Mouse (Mus musculus) activated CD4-positive, CD25-positive, alpha-beta regulatory T cell, adult 4 months (primary cell): Measurements from ENCODE around the gene Sorcs2. TPM values are rescaled to one million over a fixed set of nuclear protein-coding genes. Genes with fewer than 3 reads are reported as not detected.
"Not testable (repeated sequence)": the region's sequence is repeated elsewhere in the genome, so short reads cannot be mapped to it uniquely, and the experiment has no call there.

Experiments used
- ATAC-seq: one replicate; pipeline ENCODE4 v1.8.0; 2017
- polyA plus RNA-seq, 2 experiments: library from polyadenylated mRNA; unstranded; fragments of 100-300 nt; shearing (Covaris generic); gene quantifications; one replicate each; pipeline ENCODE4 v1.2.1; 2017

Gene Sorcs2
- polyA plus RNA-seq, 2 experiments from 2014 or later: 3.2 to 3.5 TPM

DNA sequence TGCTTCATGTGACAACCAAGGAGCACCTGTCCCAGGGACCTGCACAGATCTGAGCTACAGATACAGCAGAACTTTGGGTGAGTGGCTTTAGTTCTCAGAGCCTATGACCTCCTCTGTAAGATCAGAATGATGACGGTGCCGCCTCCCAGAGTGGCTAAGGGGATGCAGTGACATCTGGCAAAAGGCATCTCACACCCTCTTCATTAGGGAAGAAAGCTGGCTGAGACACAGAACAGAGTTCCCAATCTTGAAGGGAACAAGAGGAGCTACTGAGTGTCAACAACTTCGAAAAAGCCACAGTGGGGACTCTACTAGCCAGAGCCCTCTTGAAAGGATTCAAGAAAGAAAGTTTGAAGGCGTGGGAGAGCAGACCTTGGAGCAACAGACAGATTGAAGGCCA lies 100.7 kb downstream of the Sorcs2 start:
- no peak for ATAC-seq

DNA sequence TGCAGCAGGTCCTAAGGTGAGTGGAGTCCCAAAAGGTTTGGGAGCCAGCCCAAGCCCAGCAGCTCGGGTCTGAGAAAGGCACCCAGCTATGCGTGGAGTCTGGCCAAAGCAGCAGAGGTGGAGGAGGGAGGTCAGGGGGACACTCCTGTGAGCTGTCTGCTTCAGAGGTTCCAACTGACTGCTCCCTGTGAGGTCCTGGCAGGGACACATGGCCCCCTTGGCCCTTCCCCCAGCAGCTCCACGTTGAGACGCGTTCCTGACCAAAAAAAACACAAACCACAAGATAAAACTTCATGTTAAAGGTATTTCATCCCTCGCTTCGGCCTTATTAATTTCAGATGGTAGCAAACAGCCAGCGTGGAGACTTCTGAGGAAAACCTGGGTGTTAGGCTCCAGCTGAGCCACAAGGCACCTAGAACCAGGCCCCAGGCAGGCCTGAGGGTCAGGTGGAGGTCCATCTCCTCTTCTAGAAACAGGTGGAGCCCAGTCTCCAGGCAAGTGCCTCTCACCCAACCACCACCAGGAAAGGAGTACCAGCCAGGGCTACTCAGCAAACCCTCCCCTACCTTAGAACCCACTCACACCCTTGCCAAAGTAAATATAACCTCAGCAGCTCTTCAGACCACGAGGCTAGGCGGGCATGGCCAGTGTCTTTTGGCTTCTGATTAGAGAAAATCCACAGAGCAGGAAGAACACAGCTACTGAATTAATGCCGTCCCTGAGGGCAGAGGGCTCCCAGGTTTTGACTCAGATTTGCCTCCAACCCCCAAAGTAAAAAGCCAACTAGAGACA lies 104.6 kb downstream of the Sorcs2 start:
- ATAC-seq: no peak

DNA sequence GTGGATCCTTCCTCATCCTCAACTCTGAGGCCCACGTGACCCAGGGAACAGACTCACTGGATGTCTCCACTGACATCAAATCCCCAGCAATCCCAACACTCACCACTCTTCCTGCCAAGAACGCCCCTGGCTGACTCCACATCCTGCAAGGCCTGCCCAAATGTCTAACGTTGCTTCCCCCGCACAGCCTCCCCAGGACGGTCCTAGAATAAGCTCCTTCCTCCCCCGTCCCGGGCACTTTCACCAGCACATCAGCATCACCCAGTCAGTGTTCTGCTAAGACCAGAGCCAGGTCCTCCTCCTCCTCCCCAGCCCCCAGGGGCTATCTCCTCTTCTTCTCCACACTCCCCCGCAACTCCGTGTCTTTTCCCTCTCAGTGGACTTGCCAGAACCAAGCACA lies 105.6 kb downstream of the Sorcs2 start:
- no peak for ATAC-seq

DNA sequence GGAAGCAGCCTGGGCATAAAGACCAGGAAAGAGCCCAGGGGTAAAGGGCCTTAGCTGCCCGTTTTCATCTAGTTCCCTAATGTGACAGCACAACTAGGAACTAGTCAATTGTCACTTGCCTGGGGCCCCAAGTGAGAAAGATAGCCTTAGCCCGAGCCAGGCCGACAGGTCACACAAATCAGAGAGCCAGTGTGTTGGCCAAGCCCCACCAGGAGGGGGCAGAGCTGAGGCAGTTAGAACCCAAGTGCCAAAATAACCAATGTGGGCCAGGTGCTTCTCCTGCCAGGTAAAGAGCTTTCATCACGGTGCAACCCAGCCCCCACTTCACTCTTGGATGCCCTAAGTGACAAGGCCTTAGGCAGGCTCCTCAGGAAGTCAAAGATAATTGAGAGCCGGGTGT lies 106.7 kb downstream of the Sorcs2 start:
- no peak for ATAC-seq

DNA sequence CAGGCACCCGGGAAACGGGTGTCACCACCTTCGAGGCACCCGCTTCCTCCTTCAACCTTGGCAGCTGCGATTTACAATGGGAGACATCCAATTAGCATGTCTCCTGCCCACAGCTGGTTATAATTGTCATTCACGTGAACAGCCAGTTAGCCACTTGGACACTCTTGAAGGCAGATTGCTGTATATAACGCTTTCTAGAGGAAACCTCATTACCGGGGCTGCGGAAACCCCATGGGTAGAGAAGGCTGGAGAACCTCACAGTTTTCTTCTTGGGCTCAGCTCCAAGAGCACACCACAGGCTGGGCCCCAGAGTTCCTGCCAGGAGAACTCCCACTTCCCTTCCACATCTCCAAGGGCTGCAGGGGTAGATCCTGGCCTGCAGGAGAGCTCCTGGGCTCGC lies 112.5 kb downstream of the Sorcs2 start:
- no peak for ATAC-seq

DNA sequence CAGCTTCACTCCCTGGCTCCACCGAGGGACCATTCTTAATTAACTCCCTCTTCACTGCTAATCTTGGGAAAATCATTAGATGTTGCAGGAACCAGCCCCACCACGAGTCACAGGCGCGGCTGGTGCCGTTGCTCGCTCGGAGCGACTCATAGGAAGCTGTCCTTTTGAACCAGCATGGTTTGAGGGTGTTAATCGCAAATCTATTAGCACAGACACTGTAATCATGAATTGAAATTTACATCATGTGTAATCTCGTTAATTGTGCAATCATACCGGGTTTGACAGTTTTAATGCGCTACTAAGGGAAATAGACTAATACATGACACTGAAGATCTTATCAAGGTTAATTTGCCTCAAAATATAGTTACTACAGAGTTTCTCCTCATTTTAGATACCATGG lies 118.0 kb downstream of the Sorcs2 start:
- ATAC-seq: no peak

DNA sequence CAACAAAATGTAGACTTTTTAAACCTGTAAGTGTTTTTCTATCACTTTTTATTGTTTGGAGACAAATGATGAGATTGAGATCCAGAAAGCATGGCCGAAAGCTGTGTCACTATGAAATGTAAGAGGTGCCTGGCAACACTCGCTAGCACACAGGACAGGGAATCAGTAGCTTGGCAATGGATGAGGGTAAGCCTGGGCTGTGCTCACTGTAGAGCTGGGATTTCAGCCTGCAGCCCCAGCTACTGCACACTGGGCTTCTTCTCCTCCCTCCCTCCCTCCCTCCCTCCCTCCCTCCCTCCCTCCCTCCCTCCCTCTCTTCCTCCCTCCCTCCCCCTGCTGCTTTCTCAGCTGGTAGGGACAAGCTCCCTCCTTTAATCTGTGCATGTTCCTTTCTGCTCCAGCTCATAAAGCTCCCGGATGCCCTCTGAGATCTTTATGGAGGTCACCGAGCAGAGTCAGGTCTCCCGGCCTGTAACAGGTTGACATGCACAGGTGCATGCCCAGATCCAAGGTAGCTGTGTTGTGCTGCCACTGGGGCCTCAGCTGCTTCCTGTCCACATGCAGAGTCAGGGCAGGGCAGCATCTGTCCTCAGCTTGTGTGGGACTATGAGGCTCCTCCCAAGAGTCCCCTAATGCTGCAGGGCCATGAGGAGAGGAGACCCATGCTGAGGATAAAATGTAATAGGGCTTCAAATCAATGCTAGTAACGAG lies 123.1 kb downstream of the Sorcs2 start:
- no peak for ATAC-seq

DNA sequence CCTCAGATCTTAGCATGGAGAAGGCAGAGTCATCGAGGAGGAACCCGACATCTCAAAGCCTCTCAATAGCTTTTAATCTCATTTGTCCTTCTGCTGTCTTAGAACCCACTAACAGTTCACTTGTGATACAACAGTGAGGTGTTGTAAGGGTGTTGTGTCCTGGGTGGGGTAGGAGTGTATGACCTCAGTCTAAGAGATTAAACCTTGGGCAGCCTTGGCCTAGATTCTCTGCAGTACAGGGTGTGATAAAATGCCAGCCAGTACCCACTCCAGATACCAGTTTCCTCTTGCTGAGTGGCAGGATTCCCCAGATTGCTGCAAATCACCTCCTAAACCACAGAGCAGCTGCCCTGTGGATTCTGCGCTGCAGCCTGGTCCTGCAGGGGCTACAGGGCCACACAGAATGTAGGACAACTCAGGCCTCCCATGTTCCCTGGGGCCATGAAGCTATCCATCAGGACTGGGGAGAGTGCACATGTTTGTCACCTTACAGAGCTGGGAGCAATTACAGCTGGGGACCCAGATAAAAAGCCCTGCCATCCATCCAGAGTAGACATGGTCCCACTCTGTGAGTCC lies 130.7 kb downstream of the Sorcs2 start:
- no peak for ATAC-seq

DNA sequence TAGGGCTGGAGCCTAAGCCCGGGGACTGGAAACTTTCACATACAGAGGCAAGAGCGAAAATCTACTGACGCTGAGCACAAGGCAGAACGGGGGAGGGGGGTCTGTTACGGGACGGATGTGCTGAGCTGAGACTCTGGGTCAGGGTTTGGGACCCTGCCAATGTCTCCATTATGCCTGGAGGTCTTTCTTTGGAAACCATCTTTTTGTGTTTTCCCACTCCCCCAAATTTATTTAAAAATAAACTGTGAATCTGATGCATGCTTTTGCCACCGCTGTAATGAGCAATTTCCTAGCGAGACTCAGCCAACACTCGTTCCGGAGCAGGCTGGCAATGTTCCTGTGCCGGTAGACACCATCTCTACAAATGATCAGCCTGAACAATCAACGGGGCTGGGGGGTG lies 137.1 kb downstream of the Sorcs2 start:
- ATAC-seq: no peak

DNA sequence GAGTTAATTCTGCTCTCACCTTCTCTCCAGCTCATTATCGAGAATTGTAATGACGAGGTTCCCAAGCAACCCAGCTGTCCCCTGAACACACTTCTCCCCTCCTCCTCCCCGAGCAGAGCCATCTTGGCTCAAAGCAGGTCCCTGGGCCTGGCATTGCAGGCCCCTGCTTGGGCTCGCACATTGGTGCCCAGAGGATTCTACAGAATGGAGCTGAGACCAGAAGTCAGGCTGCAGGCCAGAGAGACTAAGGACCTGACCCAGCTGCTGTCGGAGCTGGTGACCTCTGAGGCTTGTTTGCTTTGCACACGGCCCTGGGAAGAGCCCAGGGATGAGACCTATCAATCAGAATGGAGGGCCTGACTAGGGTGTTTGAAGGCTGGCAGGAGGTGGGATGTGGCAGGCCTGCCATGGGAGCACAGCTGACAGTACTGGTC lies 138.2 kb downstream of the Sorcs2 start:
- no peak for ATAC-seq

DNA sequence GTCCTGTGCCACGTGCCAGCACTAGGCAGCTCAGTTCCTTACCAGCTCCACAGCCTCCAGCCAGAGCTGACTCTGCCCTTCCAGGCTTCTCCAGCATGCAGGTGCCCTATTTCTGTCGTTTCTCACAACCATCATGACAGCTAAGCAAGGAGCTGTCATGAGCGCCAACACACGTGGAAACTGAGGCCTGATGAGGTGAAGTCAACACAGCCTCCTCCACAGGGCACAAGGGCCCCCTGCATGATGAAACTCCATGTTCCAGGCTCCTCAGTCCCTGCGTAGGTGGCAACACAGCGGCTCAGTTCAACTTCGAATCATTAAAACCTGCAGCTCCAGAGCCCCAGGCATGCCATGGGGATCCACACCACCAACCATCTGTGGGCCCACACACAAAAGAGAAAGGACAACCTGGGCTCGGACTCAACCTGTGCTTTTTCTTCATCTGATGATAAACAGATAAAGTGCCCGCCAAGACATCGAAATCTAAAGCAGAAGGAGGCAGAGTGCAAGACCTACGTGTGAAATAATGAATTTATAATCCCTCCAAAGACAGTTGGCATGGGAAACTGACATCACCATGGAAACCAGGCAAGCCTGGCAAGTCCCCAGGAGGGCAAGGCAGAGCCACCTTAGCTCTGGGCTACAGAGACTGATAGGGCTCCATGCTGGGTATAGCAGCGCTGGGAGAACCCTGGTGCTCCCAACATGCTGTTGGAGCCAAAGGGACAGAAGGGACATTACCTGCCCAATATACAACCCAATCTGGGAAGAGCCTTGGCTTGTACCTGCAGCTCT lies 139.4 kb downstream of the Sorcs2 start:
- no peak for ATAC-seq

DNA sequence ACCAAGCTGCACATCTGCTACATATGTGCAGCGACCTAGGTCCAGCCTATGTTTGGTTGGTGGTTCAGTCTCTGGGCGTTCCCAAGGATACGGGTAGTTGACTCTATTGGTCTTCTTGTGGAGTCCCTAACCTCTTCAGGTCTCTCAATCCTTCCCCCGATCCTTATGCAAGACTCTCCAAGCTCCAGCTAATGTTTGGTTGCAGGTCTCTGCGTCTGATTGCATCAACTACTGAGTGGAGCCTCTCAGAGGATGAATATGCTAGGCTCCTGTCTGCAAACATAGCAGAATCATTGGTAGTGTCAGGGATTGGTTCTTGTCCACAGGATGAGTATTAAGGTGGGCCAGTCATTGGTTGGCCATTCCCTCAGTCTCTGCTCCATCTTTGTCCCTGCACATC lies 140.9 kb downstream of the Sorcs2 start:
- no peak for ATAC-seq

DNA sequence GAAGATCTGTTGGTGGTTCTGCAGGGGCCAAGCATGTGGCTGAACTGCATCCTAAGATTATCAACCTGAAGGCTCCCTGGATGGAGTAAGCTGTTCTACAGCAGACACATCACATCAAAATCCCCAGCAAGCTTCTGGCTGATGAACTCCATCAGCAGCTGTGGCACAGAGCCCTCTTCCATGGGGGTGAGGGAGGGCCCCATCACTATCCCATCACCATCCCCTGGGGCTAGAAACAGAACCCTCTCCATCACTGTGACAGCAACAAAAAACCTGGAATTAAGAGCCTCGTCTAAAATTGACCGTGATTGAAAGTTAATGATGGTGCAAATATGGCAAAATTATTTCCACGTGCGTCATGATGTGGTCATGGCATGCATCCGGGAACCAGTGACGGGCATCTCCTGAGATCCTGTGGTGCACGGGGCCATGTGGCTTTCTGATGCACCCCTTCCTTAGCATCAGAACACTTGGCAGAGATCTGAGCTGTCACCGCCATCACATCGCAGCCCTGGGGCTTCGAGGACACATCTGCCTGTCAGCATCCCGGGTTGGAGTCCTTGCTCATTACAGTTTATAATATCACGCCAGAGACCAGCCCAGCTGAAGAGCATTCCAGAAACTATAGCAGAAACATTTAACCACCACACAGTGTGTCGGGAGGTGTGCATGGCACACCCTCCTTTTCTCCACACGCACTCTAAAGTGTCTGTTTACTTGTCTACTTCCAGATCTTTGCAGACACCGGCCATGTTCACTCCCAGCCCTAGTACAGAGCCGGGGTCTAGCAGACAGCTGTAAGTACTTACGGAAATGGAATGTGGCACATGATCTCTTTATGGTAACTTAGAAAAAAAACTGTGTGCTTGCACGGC lies 143.1 kb downstream of the Sorcs2 start:
- ATAC-seq: no peak

DNA sequence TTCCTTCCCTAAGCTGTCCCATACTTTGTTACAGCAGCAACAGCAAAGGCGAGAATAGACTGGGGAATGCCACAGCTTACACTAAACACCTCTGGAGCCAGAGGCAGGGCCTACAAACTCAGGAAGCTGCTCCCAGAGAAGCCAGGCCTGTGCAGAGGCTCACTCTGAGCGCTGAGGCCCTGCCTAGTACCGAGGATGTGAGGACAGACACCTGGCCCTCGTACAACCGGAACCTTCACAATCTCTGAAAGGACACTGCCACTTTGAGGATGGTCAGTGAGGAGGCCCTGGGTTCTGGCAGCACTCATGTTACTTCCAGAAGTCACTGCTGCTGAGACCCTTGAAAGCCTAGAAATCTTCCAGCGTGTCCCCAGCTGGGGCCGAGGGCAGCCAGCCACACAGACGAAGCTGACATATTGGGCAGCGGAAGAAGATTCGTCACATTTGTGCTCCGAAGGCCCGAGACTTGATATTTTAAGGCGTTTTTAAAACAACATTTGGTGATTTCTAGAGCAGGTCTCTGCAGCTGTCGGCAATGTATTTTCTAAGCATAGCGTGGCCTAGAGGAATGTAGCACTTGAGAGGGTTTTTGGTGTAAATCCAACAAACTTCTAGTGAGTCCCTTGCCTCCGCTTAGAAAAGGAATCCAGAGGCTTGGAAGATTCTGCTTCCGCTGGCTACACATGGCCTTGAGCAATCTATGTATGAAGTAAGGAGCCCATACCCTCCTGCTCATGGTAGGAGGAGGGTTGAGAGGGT lies 145.0 kb downstream of the Sorcs2 start:
- no peak for ATAC-seq

DNA sequence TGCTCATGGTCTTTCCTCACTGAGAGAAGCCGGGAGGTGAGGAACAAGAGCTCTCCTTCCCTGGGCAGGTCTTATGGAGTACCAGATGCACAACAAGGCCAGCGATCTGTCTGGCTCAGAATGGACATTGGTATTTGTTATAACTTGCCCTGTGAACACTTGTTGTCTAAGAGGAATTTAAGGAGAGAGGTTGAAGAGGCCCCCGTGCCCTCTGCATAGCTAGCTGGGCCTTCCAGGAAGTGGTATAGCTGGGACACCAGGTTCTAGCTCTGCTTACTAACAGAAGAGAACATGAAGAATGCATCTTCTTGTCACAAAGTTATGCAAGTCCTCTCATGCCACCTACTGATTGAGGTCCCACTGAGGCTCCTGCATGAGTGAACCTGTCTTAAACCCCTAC lies 149.9 kb downstream of the Sorcs2 start:
- no peak for ATAC-seq

DNA sequence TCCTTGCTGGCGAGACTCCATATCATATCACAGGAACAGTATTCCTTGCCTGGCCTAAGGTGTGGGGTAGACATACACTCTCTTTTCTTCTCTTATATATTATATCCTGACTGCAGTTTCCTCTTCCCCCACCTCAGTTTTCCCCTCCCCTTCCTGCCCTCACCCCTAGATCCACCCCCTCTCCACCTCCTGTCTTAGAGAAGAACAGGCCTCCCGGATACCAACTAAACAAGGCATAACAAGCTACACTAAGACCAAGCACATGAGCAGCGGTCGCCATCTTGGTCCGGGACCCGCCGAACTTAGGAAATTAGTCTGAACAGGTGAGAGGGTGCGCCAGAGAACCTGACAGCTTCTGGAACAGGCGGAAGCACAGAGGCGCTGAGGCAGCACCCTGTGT lies 160.4 kb downstream of the Sorcs2 start:
- ATAC-seq: not testable (repeated sequence)

DNA sequence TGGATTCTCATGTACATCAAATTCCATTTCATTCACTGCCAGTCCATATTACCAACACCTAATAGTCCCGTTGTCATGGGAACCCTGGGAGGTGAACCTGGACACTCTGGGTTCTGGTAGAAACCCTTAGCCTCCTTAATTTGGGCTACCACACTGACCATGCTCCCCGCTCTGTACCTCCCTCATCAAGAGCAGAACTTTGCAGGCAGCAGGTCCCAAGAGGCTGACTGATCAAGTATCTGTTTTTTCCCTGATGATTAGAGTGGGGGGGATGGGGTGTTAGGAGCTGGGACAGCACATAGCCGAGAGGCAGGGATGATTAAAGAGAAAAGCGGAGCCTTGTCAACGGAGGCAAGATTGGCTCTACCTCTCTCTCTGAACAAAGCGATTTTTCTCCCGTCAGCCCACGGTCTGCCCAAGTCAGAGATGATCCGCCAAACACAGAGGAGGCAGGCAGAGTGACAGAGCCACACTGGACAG lies 167.6 kb downstream of the Sorcs2 start:
- no peak for ATAC-seq

DNA sequence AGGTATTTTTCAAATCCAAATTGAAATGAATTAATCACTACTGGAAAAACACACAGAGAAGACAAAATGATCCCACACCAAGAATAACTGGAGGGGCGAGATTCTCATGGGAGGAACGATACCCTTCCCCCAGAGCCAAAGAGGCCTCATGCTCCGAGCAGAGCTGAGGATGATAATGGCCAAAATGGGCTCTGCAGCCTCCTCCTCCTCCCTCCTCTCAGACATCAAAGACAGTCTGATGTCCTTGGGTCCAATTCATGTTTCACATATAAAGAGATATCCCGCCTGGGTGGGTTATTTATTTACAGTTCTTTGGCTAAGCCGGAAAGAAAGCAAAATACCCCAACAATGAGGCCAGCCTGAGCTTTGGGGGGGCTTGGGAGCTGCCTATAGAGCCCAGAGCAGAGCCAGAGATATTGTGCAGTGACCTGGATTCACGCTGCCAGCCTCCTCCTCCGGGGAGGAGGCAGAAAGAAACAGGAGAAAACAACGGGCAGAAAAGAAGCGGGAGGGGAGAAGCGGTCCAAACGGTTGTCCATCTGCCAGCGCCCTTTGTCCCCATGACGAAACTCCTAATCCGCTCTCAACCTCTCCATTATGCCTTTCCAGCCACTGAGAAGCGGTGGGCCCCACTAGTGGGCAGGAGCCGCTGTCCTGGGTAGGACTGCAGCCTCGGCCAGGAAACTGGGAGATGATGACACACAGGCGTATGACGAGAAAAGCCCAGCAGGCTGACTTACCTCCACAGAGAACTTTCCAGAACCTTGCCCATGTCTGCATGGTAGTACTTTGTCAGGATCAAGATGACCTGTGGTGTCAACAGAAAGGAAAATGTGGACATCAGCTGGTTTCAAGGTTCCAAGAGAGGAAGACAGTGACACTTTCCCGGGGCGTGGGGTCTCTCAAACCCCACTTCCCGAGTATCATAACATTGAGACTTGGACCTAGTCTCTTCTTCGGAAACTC lies 169.3 kb downstream of the Sorcs2 start:
- no peak for ATAC-seq

DNA sequence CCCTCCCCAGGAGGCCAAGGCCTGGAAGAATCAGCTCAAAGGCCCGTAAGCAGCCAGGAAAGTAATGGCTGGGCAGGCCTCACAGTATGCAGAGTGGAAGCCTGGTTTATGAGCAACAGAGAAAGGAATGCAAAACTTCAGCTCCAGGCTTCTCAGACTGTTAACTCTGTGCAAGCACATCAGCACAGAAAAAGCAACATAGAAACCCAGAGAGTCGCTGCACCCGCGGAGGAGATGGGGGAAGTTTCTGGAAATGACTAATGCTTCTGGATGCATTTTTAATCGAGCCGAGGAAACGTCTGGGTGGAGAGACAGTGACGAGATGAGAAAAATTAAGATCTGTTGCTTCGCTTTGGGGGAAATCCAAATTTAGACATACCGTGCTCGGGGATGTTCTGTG lies 171.6 kb downstream of the Sorcs2 start:
- no peak for ATAC-seq

DNA sequence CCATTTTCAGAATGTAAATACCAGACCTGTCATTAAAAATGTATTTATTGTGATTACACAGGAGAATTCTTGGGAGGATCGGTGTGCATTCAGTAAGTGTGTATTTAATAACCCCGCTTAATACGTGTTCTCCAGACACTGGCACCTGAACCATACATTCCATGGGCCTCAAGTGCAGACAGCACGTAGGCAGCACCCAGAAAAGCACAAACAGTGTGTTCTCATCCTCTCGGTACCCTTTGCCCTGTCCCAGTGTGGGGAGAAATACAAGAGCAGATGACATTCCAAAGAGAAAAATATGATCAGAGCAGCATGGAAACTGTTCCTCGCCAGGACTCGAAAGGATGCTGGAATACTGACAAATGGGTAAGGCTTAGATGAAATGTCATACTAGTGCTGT lies 172.1 kb downstream of the Sorcs2 start:
- no peak for ATAC-seq
